Mouse (Mus musculus) frontal cortex, adult 2 months (tissue): ENCODE measurements around the gene Cds2. TPM values are rescaled to one million over a fixed set of nuclear protein-coding genes. Genes with fewer than 3 reads are reported as not detected.

Experiments used
- DNase-seq, 2 experiments: peaks; one replicate each; pipeline ENCODE4 v3.0.0; 2022; ENCODE audit warnings: low spot score in 1 of 2; ENCODE audit errors: extremely low spot score in 1 of 2
- polyA plus RNA-seq: library from polyadenylated mRNA; depleted of rRNA; stranded (reverse); fragments of >200 nt; gene quantifications from 2 replicates; pipeline ENCODE4 v1.2.3, GENCODE M21; 2012; rRNA removed

Gene Cds2
- polyA plus RNA-seq, 1 experiment = 158 TPM

DNA sequence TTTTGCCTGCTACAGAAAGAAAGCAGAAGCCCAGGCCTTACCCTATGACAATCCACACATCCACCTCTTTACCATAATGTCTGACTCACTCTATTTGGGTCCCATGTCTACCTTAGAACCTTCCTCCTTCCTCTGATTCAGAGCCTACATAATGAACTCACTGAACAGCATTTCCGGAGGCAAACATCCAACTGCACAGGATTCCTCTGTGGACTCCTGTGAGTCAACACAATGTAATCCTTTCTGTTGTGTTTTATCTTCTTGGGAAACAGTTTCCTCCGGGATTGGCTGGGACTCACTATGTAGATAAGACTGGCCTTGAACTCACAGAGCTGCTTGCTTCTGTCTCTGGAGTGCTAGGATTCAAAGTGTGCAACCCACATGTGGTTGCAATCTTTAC lies 77.4 kb downstream of the Cds2 start:
- no peak for DNase-seq

DNA sequence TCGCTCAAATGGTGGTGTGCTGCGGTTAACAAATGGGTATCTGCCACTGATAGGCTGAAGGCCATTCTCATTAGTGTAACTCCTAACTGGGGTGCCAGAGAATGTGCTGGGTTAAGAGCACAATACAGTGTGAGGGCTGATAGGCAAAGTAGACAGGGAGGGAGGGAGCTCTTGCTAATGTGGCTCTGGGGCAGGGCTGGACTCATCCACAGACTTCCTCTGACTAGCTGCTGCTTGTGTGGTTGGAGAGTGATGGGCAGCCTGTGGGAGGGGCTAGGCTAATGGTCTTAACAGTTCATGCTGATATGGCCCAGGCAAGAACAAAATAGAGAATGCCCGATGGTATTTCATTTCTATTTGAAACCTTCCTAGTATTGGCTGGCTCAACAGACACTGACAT lies 78.3 kb downstream of the Cds2 start:
- DNase-seq = no peak

DNA sequence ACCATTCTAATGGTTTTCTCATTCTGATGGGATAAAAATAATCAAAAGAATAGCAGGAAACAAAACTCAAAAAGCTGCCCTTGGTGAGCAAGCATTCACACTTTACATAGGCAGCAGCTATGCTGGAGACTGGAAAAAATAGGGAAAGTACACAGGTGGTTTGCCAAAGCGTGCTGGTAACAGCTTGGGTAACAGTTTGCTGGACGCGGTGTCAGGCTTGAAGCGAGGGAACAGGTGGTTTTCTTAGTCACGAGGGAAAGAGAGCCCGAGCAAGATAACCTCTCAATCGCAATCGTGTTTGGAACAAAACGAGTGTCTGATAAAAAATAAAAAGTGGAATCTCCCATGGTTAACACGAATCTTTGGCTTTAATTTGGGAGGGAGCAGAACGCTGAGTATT lies 80.9 kb downstream of the Cds2 start:
- DNase-seq = no peak

Other genes starting within 250 kb of the Cds2 start
- gene Rassf2, start 232.9 kb upstream of the Cds2 start, polyA plus RNA-seq = 31.4 and 35.8 TPM in 2 replicates
- 86.7 and 98.5 TPM in 2 replicates for gene Slc23a2, start 118.0 kb upstream of the Cds2 start, polyA plus RNA-seq
- 64.4 and 66.6 TPM in 2 replicates for gene Tmem230, start 15.3 kb upstream of the Cds2 start, polyA plus RNA-seq
- gene Pcna, start 9.8 kb upstream of the Cds2 start, polyA plus RNA-seq = 67.0 and 72.5 TPM in 2 replicates
- gene Prokr2, start 122.3 kb downstream of the Cds2 start, polyA plus RNA-seq = 6.7 and 7.1 TPM in 2 replicates